Mouse (Mus musculus) liver, embryonic 14.5 days (tissue): ENCODE results near the gene Acad8.

Experiments
- CTCF ChIP-seq: IDR thresholded peaks from 2 replicates; pipeline ENCODE4 v1.5.1; 2016; ENCODE audit warnings: antibody characterized with exemption, low read depth, control low read depth
- EP300 ChIP-seq: IDR thresholded peaks from 2 replicates; pipeline ENCODE4 v1.6.1; 2016; ENCODE audit warnings: antibody characterized with exemption, low read depth

- no peak for TF ChIP-seq CTCF
- no peak for TF ChIP-seq EP300
Observed at GRCm38 (mm10) chr9:27018961-27019360, 19.6 kb upstream of the Acad8 start.
